Mouse (Mus musculus): ENCODE results near the gene Slc16a8. TPM values are rescaled to one million over a fixed set of nuclear protein-coding genes. Genes with fewer than 3 reads are reported as not detected.
A peak's percentile ranks its signal among the peaks of the same experiment; 100 is the strongest.
"Not testable (repeated sequence)": the region's sequence is repeated elsewhere in the genome, so short reads cannot be mapped to it uniquely, and the experiment has no call there.

Slc16a8 gene
- total RNA-seq, 2 experiments from 2014 or later, result 0.19 to 0.29 TPM

DNA sequence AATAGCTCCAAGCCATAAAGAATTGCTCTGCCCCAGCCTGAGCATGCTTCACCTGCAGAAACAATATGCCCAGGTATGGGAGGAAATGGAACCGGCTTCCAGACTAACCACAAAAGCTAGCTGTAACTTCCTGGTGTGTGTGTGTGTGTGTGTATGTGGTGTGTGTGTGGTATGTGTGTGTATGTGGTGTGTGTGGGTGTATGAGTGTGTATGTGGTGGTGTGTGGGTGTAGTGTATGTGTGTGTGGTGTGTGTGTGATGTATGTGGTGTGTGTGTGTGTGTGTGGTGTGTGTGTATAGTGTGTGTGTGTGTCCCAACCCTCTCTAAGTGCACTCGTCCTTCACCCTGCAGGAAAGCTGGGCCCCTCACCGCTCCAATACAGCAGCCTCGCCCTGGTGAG is 10.8 kb upstream of the Slc16a8 start:
- intact Hi-C loops (cut with DNase I), result no loop called here
- no peak for DNase-seq

DNA sequence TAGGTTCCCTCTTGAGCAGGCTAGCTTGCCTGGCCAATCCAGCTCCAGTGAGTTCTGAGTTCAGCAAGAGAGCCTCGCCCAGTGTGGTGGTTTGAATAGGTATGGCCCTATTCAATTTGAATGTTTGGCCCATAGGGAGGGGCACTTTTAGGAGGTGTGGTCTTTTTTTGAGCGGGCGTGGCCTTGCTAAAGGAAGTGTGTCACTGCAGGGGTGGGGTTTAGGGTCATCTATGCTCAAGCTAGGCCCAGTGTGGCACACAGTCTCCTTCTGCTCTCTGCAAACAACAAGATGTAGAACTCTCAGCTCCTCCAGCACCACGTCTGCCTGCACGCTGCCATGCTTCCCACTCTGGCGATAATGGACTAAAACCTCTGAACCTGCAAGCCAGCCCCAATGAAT is 9.2 kb upstream of the Slc16a8 start:
- no peak for DNase-seq
- intact Hi-C loops (cut with DNase I), result no loop called here

DNA sequence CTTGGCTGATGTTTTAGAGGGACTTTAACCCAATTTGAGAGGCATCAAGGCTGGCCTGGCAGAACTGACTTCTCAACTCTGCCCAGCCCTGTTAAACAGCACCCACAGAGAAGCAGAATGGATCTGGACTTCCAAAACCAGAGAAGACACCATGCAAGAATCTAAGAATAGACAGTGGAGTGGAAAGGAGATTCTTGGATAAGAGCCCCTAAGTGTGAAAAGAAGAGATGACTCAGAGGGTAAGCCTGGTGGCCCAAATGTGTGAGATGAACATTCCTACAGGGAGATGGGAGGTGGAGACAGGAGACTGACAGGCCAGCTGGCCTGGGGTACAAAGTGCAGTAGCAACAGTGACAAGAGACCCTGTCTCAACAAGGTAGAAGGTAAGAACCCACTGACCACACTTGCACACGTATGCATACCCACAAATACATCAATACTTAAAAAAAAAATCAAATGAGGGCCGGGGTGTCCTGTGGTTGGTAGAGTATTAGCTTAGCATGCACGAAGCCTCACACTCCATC is 8.3 kb upstream of the Slc16a8 start:
- intact Hi-C loops (cut with DNase I), result no loop called here
- no peak for DNase-seq

DNA sequence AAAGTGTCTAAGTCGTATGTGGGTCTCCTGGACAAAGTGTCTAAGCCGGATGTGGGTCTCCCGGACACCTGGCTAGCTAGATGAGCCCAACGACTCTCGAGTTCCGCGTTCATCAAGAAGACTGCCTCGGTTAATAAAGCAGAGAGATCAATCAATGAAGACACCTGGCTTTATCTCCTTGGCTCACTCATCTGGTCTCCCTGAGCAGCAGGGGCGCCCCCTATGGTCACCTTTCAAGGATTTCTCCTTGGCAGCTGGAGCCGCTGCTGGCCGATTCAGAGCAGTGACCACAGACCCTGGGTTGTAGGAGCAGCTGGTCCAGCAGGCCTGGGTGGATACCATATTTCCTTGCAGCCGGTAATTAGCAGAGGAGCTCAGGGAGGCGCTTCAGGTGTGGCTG is 7.8 kb upstream of the Slc16a8 start:
- DNase-seq, result no peak
- intact Hi-C loops (cut with DNase I), result no loop called here

DNA sequence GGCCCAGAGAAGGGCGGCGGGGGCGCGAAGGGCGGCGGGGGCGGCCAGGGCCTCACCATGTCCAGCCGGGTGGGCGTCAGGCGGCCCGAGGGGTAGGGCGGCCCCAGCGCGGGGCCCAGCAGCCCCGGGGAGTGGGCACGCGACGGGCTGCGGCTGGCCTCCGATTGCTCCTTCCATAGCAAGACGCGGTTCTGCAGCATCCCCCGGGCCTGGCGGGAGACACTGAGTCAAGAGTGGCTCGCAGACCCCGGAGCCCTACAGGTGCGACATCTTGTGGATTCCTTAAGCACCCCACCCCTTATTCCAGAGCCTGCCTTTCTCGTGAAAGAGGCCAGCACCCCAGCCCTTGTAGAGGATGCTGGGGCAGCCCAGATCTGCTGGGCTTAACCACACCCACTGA is 7.2 kb upstream of the Slc16a8 start:
- DNase-seq, result no peak
- intact Hi-C loops (cut with DNase I), result no loop called here

DNA sequence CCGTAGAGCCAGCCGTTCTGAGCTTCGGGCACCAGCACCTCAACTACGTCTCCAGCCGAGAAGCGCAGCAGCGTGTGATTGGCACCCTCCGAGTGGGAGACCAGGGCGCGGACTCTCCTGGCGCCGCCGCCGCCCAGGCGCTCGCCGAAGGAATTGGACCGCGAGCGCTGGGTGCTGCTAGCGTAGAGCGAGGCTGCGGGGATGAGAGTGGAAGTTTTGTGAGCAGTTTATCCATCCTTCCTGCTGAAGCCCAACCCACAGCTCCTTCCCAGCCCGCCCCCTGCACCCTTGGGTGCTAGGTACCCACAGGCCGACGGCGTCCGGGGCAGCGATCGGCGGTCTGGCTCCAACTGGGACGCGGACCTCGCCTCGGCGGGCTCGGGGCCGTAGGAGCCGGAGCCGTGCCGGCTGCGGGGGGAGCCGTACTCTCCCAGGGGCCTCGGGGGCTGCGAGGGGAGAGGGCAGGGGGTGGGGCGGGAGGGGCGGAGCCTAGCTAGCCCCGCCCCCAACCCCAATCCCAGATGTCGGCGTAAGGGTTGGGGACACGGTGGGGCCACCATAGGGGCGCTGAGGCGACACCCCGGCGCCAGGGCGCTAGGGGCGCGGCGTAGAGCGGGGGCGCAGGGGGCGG is 6.6 kb upstream of the Slc16a8 start:
- DNase-seq, result peak; percentile 42 to 44
- intact Hi-C loops (cut with DNase I), result no loop called here

DNA sequence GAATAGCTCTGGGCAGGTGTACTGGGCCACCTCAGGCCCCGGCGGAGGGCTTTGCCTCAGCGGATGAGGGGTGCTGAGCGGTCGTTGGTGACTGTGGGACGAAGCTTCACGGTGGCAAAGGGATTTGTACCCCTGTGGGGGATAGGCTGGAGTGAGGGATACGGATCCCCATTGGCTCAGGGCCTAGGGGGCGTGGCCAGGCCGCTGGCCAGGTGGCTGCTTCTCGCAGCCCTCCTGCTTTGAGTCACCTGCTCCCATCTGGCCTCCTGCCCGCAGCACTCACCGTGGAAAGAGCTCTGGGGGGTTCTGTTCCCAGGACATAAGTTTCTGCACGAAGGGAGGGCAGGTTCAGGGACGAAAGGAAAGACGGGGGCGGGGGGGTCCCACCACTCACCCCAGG is 4.0 kb upstream of the Slc16a8 start:
- no peak for DNase-seq
- intact Hi-C loops (cut with DNase I), result no loop called here

DNA sequence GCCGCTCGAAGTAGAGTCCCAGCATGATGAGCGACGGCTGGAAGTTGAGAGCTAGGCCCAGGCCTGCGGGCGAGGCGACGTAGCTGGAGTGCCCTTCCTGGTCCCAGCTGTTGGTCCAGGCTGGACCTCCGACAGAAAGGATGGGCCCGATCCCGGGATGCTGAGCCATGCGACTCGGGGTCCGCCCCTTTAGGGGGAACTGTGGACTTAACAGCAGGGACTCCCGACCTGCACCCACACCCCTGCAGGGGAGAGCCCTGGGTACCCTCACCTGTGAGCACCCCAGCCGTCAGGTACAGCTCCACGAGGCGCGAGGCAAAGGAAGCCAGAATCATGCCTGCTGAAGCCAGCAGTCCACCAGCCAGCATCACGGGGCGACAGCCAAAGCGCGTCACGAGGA is 2.0 kb downstream of the Slc16a8 start:
- intact Hi-C loops (cut with DNase I), result no loop called here
- no peak for DNase-seq

DNA sequence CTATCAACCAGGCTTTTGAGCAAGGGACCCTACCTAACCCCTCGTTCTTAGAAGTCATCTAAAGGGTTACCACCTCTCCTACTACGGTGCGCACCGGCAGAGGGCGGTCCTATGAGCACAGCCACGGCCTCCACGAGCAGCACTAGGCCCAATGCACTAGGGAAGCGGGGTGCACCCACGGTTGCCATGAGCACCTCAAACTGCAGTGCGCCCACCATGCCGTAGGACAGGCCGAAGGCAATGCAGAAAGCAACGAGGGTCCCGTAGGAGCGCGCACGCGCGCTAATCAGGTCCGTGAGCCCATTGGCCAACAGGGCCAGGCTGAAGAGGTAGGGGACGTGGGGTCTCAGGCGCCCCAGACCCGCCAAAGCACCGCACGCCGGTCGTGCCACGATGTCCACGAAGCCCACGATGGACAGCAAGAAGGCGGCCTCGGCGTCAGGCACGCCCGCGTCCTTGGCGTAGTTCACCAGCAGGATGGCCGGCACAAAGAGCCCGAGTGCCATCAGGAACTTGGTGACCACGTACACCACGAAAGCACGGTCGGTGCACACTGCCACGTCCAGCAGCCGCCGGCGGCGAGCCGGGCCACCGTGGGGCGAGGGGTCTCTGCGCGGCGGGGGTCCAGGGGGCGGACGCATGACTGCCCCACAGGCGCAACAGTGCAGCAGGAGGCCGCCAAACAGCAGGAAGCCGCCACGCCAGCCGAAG is 2.6 kb downstream of the Slc16a8 start:
- intact Hi-C loops (cut with DNase I), result no loop called here
- DNase-seq, result peak in 1 of 2 experiments; percentile 40

DNA sequence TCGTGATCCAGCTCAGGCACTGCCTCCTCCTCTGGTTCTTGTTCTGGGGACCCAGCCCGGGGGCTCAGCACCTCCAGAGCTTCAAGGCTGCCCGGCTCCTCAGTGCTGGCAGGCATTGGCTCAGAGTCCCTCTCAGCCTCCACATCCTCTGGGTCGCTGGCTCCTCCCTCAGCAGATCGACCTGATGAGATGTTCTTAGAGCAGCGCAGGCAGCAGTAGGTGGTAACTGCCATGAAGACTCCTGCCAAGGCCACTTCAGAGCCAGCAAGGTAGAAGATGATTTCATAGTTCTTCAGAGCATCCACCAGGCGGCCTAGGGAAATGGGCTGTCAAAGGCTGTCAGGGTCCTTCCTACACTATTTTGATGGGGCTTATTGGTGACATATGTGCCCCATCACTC is 3.4 kb downstream of the Slc16a8 start:
- DNase-seq, result no peak
- intact Hi-C loops (cut with DNase I), result no loop called here

DNA sequence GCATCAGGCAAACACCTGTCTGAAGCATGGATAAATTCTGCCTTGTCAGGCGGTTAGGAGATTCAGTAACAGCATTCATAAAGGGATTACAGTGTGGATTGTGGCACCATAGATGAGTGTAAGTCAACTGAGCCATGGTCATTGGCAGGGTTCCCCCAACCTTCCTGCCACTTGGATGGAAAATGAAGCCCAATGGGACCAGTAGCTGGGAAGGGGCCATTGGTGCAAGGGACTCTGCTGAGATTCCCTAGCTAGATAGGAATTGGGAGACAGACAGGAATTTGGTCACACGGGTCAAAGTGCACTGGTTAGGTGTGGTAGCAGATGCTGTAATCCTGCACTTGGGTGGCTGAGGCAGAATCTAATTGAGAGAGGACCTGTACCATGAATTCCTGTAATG is 4.3 kb downstream of the Slc16a8 start:
- intact Hi-C loops (cut with DNase I), result no loop called here

DNA sequence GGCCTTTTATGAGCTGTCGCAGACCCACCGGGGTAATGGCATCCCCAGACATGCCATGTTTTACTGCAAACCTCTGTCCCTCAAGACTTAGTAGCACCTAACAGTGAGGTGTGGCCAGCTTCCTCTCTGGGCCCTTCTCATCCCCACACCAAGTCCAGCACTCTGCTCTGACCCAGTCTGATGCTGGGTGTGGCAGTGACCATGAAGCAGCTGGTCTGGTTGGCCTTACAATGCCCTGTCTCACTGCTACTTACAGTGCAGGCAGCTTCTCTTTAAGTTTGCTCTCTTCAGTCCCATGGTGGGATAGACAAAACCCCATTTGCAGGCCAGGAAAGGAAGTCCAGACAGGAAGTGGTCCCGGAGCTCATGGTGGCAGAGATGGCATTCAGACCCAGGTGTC is 9.2 kb downstream of the Slc16a8 start:
- intact Hi-C loops (cut with DNase I), result no loop called here

More for the DNA sequence above, 4.3 kb downstream of the Slc16a8 start:
- DNase-seq, result no peak

DNA sequence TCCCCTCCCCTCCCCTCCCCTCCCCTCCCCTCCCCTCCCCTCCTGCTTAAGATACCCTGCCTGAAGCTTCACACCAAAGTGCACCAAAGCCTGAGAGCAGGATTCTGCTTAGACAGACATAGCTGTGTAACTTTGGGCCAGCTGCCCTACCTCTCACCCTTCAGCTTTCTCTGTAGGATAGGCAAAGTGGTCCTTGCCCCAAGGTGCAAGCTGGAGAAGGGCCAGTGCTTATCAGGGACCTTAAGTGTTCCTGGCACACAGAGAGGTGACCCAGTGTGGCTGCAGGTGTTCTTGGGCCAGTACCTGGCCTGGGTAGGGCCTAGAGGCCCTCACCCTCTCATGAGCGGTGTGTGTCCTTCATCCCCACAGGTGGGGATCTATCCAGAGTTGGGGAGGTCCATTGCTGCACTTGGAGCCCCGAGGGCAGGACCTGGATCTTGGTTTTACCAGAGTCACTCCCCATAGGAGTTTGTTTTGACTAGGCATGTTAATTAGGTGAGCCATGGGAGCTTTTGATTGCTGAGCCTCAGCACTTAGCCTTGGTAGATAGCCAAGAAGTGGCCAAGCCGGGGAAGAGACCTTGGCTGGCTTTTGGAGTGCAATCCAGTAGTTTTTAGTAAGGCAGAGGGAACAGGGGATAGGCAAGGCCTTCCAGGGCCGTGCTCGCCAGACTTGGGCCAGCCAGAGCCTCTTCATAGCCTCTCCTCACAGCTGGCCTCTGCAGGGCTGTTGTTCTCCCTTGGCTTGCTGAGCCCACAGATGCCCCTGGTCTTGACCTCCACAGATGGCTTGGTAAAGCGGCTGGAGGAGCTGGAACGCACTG is 10.3 kb downstream of the Slc16a8 start:
- no peak for DNase-seq
- intact Hi-C loops (cut with DNase I), result no loop called here

More for the DNA sequence above, 9.2 kb downstream of the Slc16a8 start:
- no peak for DNase-seq

DNA sequence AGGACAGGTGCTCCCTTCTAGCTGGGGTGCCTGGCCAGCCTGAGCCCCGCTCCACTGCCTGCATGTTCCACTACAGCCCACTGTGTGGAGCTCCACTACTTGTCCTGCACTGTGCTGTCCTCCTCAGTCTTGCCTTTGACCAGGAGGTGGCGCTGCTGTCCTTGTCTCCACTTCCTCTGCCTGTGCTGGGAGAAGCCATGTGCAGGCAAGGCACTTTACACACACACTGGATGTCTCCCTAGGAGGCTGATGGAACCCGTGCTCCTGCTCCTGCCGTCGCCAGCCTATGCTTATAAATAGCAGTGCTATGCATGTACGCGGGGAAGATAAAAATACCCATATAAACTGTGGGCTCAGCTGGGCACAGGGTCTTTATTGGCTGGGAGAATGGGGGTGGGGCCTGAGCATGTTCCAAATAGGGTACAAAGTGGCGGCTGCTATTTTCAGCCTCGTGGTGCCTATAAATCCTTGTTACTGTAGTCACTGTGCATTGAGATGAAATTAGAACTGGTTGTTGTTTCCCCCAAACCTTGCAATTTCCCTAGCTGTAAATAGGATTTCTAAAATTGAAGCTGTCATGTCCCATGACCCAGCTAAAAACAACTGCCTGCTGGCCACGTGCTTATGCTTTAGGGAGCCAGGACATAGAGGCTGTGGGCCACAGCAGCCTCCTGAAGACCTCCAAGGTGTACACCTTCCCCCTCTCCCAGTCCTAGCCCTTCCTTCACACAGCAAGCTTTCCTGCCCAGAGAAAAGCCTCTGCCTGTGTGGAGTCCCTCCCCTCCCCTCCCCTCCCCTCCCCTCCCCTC is 11.1 kb downstream of the Slc16a8 start:
- intact Hi-C loops (cut with DNase I), result no loop called here
- peak; percentile 95 to 97 for DNase-seq

DNA sequence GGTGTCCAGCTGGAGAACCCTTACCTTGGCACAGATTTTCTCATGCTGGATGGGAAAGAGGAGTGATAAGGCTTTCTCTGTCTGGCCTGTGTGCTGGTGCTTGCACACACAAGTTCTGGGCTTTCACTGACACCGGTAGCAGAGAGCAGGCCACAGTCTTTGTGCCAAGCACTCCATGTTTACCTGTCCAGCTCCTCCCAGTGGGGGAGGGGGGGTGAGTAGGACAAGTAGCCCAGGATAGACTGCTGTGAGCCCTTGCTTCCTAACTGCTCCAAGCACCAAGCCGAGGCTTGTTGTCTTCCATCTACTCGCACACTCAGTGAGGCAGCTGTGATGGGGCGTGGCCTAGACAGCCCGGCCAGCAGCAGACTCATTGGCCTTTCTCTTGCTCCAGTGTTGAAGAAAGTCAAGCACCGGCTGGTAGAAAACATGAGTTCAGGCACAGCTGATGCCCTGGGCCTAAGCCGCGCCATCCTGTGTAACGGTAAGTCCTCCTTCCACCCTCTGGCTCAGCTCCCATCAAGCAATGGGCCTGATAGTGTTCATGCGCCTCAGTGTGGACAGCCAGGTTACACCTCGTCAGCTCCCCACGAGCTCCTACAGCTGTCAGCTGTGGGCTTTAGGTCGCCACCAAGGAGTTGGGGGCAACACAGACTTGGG is 11.9 kb downstream of the Slc16a8 start:
- intact Hi-C loops (cut with DNase I), result no loop called here
- peak in 1 of 2 experiments; percentile 21 for DNase-seq

DNA sequence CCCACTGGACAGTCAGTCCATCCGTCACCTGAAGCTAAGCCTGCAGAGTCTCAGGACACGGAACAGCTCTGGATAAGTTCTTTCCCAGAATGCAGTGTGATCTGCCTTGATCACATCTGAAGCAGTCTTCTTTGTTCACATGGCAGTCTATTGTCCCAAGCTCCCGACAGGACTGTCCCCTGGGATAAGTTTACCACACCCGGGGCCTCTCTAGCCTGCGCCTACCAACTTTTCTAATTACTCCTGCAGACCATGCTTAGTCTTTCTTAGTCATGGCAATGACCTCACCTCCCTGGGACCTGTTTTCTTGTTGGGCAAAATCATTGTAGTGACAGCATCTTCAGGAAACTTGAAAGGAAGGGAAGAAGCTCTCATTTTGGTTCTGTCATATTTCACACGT is 16.5 kb downstream of the Slc16a8 start:
- intact Hi-C loops (cut with DNase I), result no loop called here
- no peak for DNase-seq

DNA sequence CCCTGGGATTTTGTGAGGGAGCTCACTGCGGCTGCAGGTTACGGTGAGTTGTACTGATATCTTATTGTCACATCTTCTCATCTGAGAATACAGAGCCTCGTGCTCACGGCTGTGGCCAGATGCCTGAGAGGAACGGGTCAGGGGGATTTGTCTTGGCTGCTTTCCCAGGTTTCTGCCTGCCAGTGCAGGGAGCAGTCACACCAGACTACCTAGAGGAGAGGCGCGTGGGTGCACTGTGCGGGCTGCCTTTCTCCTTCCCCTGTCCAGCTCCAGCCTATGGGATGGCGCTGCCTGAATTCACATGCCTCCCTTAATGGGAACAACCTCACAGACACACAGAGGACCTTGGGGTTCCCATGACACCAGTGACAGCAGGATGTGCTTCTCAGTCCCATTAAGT is 19.3 kb downstream of the Slc16a8 start:
- no peak for DNase-seq
- intact Hi-C loops (cut with DNase I), result no loop called here

DNA sequence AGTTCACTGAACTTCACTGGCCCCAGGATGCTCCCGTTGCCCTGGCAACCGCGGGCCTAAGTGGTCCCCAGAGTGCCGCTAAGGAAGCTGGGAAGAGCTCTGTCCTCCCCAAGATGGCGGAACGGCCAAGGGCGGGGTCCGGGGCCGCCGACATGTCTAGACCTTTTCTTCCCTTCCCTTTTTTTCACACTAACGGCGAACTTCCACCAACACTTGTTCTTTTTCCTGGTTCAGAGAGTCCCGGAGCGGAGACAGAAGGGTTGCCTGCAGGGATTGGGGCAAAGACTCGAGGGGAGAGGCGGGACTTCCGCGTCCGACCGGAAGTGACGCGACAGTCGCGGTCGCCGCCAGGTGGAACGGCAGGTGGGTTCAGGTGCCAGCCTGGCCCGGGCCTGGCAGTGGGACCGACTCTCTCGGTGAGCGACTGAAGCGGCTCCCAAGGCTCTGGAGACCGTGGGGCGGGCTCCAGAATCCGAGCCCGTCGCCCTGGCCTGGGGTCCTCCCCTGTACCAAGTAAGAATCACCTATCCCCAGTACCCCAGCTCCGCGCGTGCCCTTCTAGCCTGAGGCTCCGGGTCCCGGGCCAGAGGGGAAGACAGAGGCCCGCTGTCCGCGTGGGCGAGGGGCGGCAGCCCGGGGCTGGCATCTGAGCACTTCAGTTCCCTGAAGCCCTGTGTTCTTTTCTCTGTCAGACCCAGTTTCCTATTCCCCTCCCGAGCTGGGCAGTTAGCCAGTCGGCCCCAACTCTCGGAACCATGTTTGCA is 25.3 kb downstream of the Slc16a8 start, which contains the start of the genes Pick1 and Gm49486:
TSS of gene Pick1 (plus strand) at position 116 of the 764 bp plus-strand sequence.
TSS of gene Gm49486 (plus strand) at position 334 of the 764 bp plus-strand sequence.
- intact Hi-C loops (cut with DNase I), result loop anchor here (5.0 kb wide), 2 partner anchors 238 to 423 kb away; no protein-coding TSS in a partner anchor
- peak; percentile 88 to 92 for DNase-seq

DNA sequence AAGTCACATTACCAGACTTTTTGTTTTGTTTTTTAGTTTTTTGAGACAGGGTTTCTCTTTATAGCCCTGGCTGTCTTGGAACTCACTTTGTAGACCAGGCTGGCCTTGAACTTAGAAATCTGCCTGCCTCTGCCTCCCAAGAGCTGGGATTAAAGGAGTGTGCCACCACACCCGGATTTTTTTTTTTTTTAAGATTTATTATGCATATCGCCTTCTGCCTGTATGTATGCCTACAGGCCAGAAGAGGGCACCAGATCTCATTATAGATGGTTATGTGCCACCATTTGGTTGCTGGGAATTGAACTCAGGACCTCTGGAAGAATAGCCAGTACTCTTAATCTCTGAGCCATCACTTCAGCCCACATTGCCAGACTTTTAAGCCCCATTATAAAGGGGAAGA is 28.8 kb downstream of the Slc16a8 start:
- intact Hi-C loops (cut with DNase I), result loop anchor here (5.0 kb wide), 2 partner anchors 242 to 427 kb away; no protein-coding TSS in a partner anchor

More for the DNA sequence above, 28.8 kb downstream of the Slc16a8 start:
- DNase-seq, result not testable (repeated sequence)
